Mouse (Mus musculus) stomach, postnatal 0 days (tissue): ENCODE results near the gene Tysnd1. TPM values are rescaled to one million over a fixed set of nuclear protein-coding genes. Genes with fewer than 3 reads are reported as not detected.
A peak's percentile ranks its signal among the peaks of the same experiment; 100 is the strongest.

Experiments
- ATAC-seq: fragments of 200-750 bp; cut with Nextera tagmentation; 2 replicates; pipeline ENCODE4 v1.8.0; 2017; ENCODE audit not compliant: low FRiP score, low TSS enrichment
- DNase-seq: peaks from one replicate; pipeline ENCODE4 v3.0.0-alpha.2; 2016; ENCODE audit warnings: low spot score
- H3K27ac ChIP-seq: fragments of 300-500 bp; sonication (generic); replicated peaks from 2 replicates; pipeline ENCODE4 v1.5.1; 2014; ENCODE audit warnings: mild to moderate bottlenecking, control low read depth
- H3K27me3 ChIP-seq: fragments of 300-500 bp; sonication (generic); 2 replicates; pipeline ENCODE4 v1.6.1; 2014; ENCODE audit warnings: low read length; ENCODE audit not compliant: control insufficient read depth, insufficient read depth
- H3K36me3 ChIP-seq: fragments of 300-500 bp; sonication (generic); 2 replicates; pipeline ENCODE4 v1.6.1; 2014; ENCODE audit warnings: low read length, mixed read lengths; ENCODE audit not compliant: control insufficient read depth, insufficient read depth
- H3K4me1 ChIP-seq: fragments of 300-500 bp; sonication (generic); replicated peaks from 2 replicates; pipeline ENCODE4 v1.6.1; 2014; ENCODE audit warnings: antibody characterized with exemption; ENCODE audit not compliant: control insufficient read depth, insufficient read depth
- H3K4me2 ChIP-seq: fragments of 300-500 bp; sonication (generic); replicated peaks from 2 replicates; pipeline ENCODE4 v1.6.1; 2014; ENCODE audit warnings: low read depth, mild to moderate bottlenecking, control low read depth, moderate library complexity
- H3K4me3 ChIP-seq: fragments of 300-500 bp; sonication (generic); 2 replicates; pipeline ENCODE4 v1.5.1; 2014; ENCODE audit warnings: low read depth, low read length, control low read depth
- H3K9ac ChIP-seq: fragments of 300-500 bp; sonication (generic); 2 replicates; pipeline ENCODE4 v1.6.1; 2014; ENCODE audit warnings: mild to moderate bottlenecking, low read length, control low read depth, mixed read lengths
- H3K9me3 ChIP-seq: fragments of 300-500 bp; sonication (generic); 2 replicates; pipeline ENCODE4 v1.6.1; 2016; ENCODE audit warnings: low read length; ENCODE audit not compliant: control insufficient read depth
- CTCF ChIP-seq: IDR thresholded peaks from 2 replicates; pipeline ENCODE4 v1.5.1; 2016; ENCODE audit warnings: antibody characterized with exemption, low read depth, mild to moderate bottlenecking, moderate library complexity
- EP300 ChIP-seq: optimal IDR thresholded peaks from 2 replicates; pipeline ENCODE3; 2016; ENCODE audit warnings: antibody characterized with exemption
- WGBS: fragments of 180-500 bp; shearing (Covaris S2); extraction: QIAGEN DNeasy Blood & Tissue Kit; methylation state at CpG from one replicate; pipeline ENCODE4 v1.1.7; 2014; 5-methylcytosine and 5-hydroxymethylcytosine counted together
- polyA plus RNA-seq: library from polyadenylated mRNA; unstranded; fragments of >200 nt; fragmentation: Nextera tagmentation; extraction: Ambion mirVana; gene quantifications from 2 replicates; pipeline ENCODE4 v1.2.1, GENCODE M21; 2015

Tysnd1 gene
- polyA plus RNA-seq, 1 experiment from 2014 or later: 18.5 TPM

DNA sequence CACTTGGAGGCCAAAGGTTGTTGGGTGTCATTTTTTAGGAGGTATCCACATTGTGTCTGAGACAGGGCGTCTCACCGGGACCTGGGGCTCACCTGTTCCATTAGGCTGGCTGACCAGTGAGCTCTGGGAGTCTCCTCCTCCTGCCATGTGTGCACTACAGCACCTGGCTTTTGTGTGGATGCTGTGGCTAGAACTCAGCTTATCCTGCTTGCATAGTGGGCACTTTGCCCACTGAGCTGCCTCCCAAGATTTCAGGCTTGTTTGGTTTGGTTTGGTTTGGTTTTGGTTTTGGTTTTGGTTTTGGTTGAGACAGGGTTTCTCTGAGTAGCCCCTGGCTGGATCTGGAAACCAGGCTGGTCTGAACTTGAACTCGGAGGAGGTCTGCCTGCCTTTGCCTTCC lies 26.9 kb downstream of the Tysnd1 start:
- H3K36me3 ChIP-seq: no peaks in the 10 kb centered on the region
- no peaks in the 10 kb centered on the region for H3K4me1 ChIP-seq
- no peak overlapping the region for H3K4me2 ChIP-seq
- no peak overlapping the region for H3K9ac ChIP-seq
- peak; percentile 51; the same call in 1 of the 2 replicates for ATAC-seq
- WGBS: 67% methylated on average over 3 of the region's 3 CpGs
- H3K9me3 ChIP-seq: no peaks in the 10 kb centered on the region
- H3K27me3 ChIP-seq: no peaks in the 10 kb centered on the region
- TF ChIP-seq EP300: no peak
- TF ChIP-seq CTCF: no peak
- H3K27ac ChIP-seq: no peak overlapping the region
- H3K4me3 ChIP-seq: no peak overlapping the region
- DNase-seq: no peak

DNA sequence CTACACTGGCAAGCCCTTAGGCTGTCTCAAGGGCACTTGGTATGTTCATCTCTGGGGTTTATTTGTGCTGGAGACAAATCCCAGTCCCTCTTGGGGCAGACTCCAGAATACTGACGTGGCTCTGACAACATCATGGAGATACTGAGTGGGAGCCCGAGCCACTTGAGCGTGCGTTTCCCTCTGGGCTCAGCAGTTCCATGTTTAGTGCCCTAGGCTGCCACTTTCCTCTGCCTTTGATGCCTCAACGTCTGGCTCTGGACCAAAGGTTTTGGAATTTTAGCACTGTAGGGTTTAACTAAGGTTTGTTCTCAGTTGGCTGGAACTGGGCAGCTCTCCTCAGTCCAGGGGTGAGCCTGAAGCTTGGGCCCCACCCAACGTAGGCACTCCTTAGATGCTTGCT lies 28.0 kb downstream of the Tysnd1 start:
- H3K9ac ChIP-seq: no peak overlapping the region
- no peaks in the 10 kb centered on the region for H3K36me3 ChIP-seq
- H3K9me3 ChIP-seq: no peaks in the 10 kb centered on the region
- 64% methylated on average over 6 of the region's 6 CpGs for WGBS
- TF ChIP-seq EP300 (no peak), CTCF (no peak)
- H3K27me3 ChIP-seq: no peaks in the 10 kb centered on the region
- H3K4me2 ChIP-seq: no peak overlapping the region
- H3K27ac ChIP-seq: no peak overlapping the region
- ATAC-seq (0 out of 2 replicates have a peak, but pooled peaks have one; percentile 21), DNase-seq (no peak)
- H3K4me1 ChIP-seq: no peaks in the 10 kb centered on the region
- no peak overlapping the region for H3K4me3 ChIP-seq

DNA sequence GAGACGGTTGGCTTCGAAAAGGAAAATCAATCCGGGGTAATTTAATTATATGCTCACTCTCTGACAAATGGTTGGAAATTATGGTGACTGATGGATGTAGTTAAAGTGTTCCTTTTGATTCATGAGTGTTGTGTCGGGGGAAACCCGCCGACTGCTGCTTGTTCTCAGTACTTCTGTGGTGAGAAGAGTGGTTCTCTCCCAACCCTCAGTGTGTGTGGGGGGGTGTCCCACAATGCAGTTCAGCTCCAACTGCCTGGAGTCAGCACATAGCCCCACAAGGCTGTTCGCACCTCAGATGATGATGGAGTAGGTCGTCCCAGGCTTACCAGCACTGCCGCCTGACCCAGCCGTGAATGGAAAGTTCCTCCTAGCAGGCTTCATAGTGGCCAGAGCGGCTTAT lies 33.9 kb downstream of the Tysnd1 start:
- no peak overlapping the region for H3K9ac ChIP-seq
- ATAC-seq (no peak), DNase-seq (no peak)
- no peak overlapping the region for H3K4me3 ChIP-seq
- H3K9me3 ChIP-seq: no peaks in the 10 kb centered on the region
- H3K27ac ChIP-seq: no peak overlapping the region
- WGBS: 55% methylated on average over 11 of the region's 11 CpGs
- no peaks in the 10 kb centered on the region for H3K27me3 ChIP-seq
- no peak overlapping the region for H3K4me2 ChIP-seq
- no peak for TF ChIP-seq EP300
- TF ChIP-seq CTCF: no peak
- no peaks in the 10 kb centered on the region; the same call in 1 of the 2 replicates for H3K36me3 ChIP-seq
- H3K4me1 ChIP-seq: no peaks in the 10 kb centered on the region

DNA sequence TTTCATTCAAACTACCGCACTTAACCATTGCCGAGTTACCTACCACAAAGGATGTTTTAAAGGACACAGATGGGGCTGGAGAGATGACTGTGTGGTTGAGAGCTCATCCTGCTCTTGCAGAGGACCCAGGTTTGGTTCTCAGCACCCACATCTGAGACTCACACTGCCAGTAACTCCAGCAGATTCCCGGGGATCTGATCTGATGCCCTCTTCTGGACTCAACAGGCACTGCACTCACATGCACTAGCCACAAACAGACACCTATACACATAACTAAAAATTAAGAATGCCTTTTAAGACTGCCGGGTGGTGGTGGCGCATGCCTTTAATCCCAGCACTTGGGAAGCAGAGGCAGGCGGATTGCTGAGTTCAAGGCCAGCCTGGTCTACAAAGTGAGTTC lies 34.9 kb downstream of the Tysnd1 start:
- no peak overlapping the region for H3K27ac ChIP-seq
- no peak for TF ChIP-seq CTCF
- TF ChIP-seq EP300: no peak
- no peak for ATAC-seq
- H3K36me3 ChIP-seq: no peaks in the 10 kb centered on the region; the same call in 1 of the 2 replicates
- no peak overlapping the region for H3K4me2 ChIP-seq
- H3K4me1 ChIP-seq: no peaks in the 10 kb centered on the region
- H3K4me3 ChIP-seq: no peak overlapping the region
- 97% methylated on average over 6 of the region's 6 CpGs for WGBS
- H3K27me3 ChIP-seq: no peaks in the 10 kb centered on the region
- no peak for DNase-seq
- H3K9me3 ChIP-seq: no peaks in the 10 kb centered on the region
- H3K9ac ChIP-seq: no peak overlapping the region

DNA sequence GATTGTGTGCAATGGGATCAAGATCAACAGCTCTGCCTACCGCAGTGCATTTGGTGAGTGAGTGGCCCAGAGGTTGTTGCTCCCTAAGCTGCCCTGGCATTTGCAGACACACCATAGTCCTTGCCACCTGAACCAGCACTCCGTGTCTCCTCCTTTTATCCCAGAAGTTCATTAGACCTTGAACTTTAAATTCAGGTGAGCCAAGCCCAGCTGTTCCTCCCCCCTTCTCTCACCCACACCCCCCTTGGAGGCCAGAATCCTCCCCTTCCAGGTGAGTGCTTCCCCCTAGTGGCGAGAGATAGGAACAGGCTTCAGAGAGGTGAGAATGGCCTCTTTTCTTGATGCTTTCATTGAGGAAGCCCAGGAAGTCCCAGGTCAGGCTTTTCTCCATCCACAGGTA lies 39.1 kb downstream of the Tysnd1 start:
- TF ChIP-seq CTCF (peak; percentile 91), EP300 (no peak)
- peak; percentile 45 for ATAC-seq
- Histone ChIP-seq H3K4me3 (no peak overlapping the region), H3K36me3 (no peaks in the 10 kb centered on the region; the same call in 1 of the 2 replicates), H3K9me3 (no peaks in the 10 kb centered on the region), H3K4me2 (no peak overlapping the region), H3K27me3 (no peaks in the 10 kb centered on the region), H3K27ac (no peak overlapping the region), H3K4me1 (no peaks in the 10 kb centered on the region), H3K9ac (no peak overlapping the region)
- DNase-seq: peak; percentile 48
- WGBS: 43% methylated on average over 3 of the region's 3 CpGs

DNA sequence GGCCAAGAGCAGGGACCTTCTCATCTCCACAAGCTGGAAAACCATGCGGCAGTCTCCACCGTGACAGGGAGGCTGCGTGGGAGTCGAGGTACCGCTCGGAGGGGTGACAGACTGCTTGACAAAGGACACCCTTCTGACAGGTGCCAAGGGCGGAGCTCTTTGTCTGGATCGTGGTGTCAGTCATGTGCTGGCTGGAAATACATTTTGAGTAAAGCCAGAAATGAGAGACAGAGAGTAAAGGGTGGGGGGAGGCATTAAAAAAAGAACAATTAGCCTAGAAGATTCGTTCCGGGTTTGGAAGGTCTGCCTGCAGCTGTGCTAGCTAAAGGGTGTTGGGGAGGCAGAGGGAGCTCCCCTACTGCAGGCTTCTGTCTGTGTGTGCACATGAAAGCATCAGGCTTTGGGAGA lies 41.4 kb downstream of the Tysnd1 start:
- Histone ChIP-seq H3K4me3 (no peak overlapping the region), H3K4me2 (no peak overlapping the region), H3K27ac (no peak overlapping the region), H3K27me3 (no peaks in the 10 kb centered on the region), H3K36me3 (0 out of 2 replicates have a peak, but pooled peaks cover 5% of the 10 kb centered on the region), H3K4me1 (no peaks in the 10 kb centered on the region), H3K9me3 (no peaks in the 10 kb centered on the region), H3K9ac (no peak overlapping the region)
- 61% methylated on average over 10 of the region's 10 CpGs for WGBS
- DNase-seq (no peak), ATAC-seq (no peak)
- TF ChIP-seq EP300 (no peak), CTCF (no peak)
